Comparison of ENCODE assay signal across 13 mouse cellular contexts in the genomic region with DNA sequence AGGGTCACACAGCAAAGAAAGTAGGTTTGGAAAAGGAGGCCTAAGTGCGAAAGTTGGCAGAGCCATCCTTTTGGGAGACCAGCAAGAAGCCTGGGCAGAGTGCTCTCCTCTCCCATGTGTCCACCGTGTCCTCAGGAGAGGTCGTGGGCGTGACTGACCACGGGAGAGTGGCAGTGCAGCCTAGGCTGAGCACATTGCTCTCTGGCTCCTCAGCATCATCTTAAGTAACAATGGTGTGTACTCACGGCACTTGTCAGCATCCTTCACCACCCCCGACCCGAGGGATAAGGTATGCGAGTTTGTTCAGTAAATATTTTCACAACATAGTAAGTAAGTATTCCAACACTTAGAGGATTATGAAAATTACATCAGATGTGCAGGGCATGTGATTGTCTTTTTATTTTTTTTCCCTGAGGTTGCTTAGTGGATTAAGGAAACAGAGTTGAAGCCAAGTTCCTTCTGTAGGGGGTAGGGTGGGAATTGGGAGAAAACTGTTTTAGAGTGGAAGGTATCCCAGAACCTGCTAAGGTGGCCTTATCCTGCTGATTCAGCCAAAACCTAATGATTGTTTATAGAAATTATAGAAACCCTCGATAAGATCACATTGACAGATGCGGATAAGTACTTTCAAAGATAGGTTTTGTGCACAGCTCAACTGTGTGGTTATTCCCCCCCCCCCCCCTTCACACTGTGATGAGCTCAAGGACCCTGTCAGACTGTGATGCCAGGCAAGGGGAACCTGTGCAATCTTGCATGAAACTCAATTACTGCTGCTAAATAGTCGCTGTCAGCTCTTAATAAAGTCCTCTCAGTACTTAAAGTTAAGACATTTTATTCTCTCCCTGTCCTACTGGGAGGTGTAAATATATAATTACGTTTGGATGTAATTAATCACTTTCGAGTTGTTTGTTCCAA. TPM values are rescaled to one million over a fixed set of nuclear protein-coding genes. Genes with fewer than 3 reads are reported as not detected.
A peak's percentile ranks its signal among the peaks of the same experiment; 100 is the strongest.
DNase-seq lines count a peak whose midpoint lies in the region; ATAC-seq and TF ChIP-seq lines count a peak whose summit lies in the region.
"Had no signal": no experiment of that assay in that cellular context is flagged by ENCODE, and none has a peak within 500 bp of the region (broad histone marks: within the 10 kb centered on the region; RNA-seq: fewer than 3 reads in every experiment).

No protein-coding gene starts in this region.

- H3K4me2 ChIP-seq in kidney, embryonic 14.5 days (replicated peaks; ENCODE audit: low read depth, low read length), result no peak overlapping the region; the same call in 1 of the 2 replicates
- H3K4me2 ChIP-seq: liver, embryonic 11.5 days had no signal

- intact Hi-C loops in left cerebral cortex, adult 2 months (cut with DNase I), result no loop called here

- H3K27me3 ChIP-seq in kidney, embryonic 14.5 days (ENCODE audit: control insufficient read depth, insufficient read depth, low read length), result no peaks in the 10 kb centered on the region

- no peak overlapping the region for H3K4me3 ChIP-seq in kidney, embryonic 14.5 days (ENCODE audit: low read length)
- H3K4me3 ChIP-seq in left cerebral cortex, adult 2 months, result no peak overlapping the region
- H3K4me3 ChIP-seq: layer of hippocampus, adult 2 months had no signal

- no peak overlapping the region for H3K9ac ChIP-seq in kidney, embryonic 14.5 days (ENCODE audit: low read depth, low read length)

- no peaks in the 10 kb centered on the region for H3K9me3 ChIP-seq in kidney, embryonic 14.5 days (ENCODE audit: control insufficient read depth, low read length)

- 54% methylated on average over 14 of the region's 14 CpGs for WGBS in kidney, embryonic 14.5 days

- H3K27ac ChIP-seq in kidney, embryonic 14.5 days (ENCODE audit: low read depth, low read length), result peak overlapping the region; percentile 78
- H3K27ac ChIP-seq in left cerebral cortex, adult 2 months, result no peak overlapping the region
- H3K27ac ChIP-seq: layer of hippocampus, adult 2 months had no signal

- peaks cover 65% of the 10 kb centered on the region for H3K4me1 ChIP-seq in kidney, embryonic 14.5 days (ENCODE audit: control insufficient read depth, insufficient read depth, low read length)

- peaks cover 8% of the 10 kb centered on the region; the same call in 1 of the 2 replicates for H3K36me3 ChIP-seq in kidney, embryonic 14.5 days (ENCODE audit: control insufficient read depth, insufficient read depth, low read length)

- no peak for TF ChIP-seq CTCF in left cerebral cortex, adult 2 months (IDR thresholded peaks at IDR 0.05)

- 0 out of 2 replicates have a peak, but pooled peaks have one; percentile 48 for ATAC-seq in kidney, embryonic 14.5 days (ENCODE audit: low FRiP score, low TSS enrichment)
- ATAC-seq: intestine, embryonic 16.5 days had no signal

- DNase-seq in kidney, postnatal 14 days, result no peak
- DNase-seq in MN1 (ENCODE audit: low spot score), result peak; percentile 58
- DNase-seq in adipocyte (ENCODE audit: low spot score), result peak; percentile 70
- DNase-seq in lung, postnatal 25 days (ENCODE audit: low spot score), result peak; percentile 85
- DNase-seq in left cerebral cortex, adult 2 months (ENCODE audit: extremely low spot score in 1 of 2, low spot score in 2 of 2), result no peak
- no peak for DNase-seq in left cerebral cortex, adult 9 months (ENCODE audit: low spot score in 2 of 2)
- DNase-seq: cerebellum, adult 8-10 months; gastrocnemius, postnatal 14 days; spleen, adult 18-20 months had no signal

RNA-seq across cellular contexts. Expression of a gene that starts 37.4 kb away (rescaled TPM):
- polyA plus RNA-seq in kidney, embryonic 14.5 days (2014; fragmentation: Nextera tagmentation; extraction: Ambion mirVana), result 34.4 and 42.7 TPM in 2 replicates
- total RNA-seq in left cerebral cortex, adult 2 months (2021), result 10 to 100 TPM; 13.7 to 14.6 TPM

Comparison
In these comparisons a context has a peak if more than half of its experiments do, and no peak if none do; other contexts are left out.
1. DNase-seq: peak in MN1 (single experiment), adipocyte (single experiment) and lung, postnatal 25 days (single experiment); none in kidney, postnatal 14 days (single experiment), left cerebral cortex, adult 2 months (0 of 2) and left cerebral cortex, adult 9 months (0 of 2).